Mouse (Mus musculus): Measurements from ENCODE around the gene Barx2.

DNA sequence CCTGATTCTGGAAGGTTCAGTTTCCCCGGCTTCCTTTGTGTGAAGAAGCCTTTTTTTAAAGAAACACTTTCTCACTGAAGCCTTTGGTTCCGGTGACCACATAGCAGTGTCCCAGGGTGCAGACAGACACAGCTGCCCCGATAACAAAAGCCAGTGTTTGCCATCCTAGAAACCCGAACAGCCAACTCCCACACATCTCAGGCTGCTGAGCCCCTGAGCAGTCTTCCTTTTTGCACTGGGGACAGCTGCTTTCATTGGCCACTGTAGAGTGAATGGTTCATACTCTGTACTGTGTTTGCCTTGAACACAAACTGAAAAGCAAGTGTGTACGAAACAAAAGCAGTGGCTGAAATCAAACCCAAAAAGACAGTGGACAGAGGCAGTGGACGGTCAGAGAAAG, 75.2 kb downstream of the Barx2 start:
- TF ChIP-seq POLR2A (IDR thresholded peaks at IDR 0.05; ENCODE audit: low read depth, low read length) = no peak
- TF ChIP-seq CTCF (IDR thresholded peaks at IDR 0.05; ENCODE audit: extremely low read depth, insufficient read depth, insufficient read length, insufficient replicate concordance) = no peak

All from spleen, adult 2 months (tissue).